26 mouse cellular contexts compared by ENCODE assay signal in genomic region chr16:23040876-23041275, GRCm38 (mm10). TPM values are rescaled to one million over a fixed set of nuclear protein-coding genes. Genes with fewer than 3 reads are reported as not detected.
A peak's percentile ranks its signal among the peaks of the same experiment; 100 is the strongest.
DNase-seq lines count a peak whose midpoint lies in the region; ATAC-seq lines count a peak whose summit lies in the region.
"Had no signal": no experiment of that assay in that cellular context is flagged by ENCODE, and none has a peak within 500 bp of the region (broad histone marks: within the 10 kb centered on the region; RNA-seq: fewer than 3 reads in every experiment).

No protein-coding gene starts in this region.

- peak; percentile 14 for DNase-seq in embryo, embryonic 10 days (ENCODE audit: low spot score)
- no peak for DNase-seq in embryo, embryonic 11 days
- peak; percentile 38 for DNase-seq in kidney, postnatal 10 days
- DNase-seq in embryo, embryonic 10.5 days (ENCODE audit: low spot score): peak; percentile 12
- DNase-seq in cerebellum, adult 8-10 months: no peak
- DNase-seq: adrenal gland, postnatal 36 days; cerebellum, adult 2 months; cerebellum, postnatal 25 days; forebrain, postnatal 0 days; gastrocnemius, postnatal 14 days; heart, postnatal 10 days; heart, postnatal 4 days had no signal

- no peaks in the 10 kb centered on the region for H3K36me3 ChIP-seq in kidney, embryonic 15.5 days
- no peaks in the 10 kb centered on the region for H3K36me3 ChIP-seq in intestine, embryonic 16.5 days (ENCODE audit: control insufficient read depth, insufficient read depth, low read length)
- H3K36me3 ChIP-seq: embryonic facial prominence, embryonic 13.5 days; hindbrain, embryonic 12.5 days had no signal

- no peak overlapping the region for H3K27ac ChIP-seq in kidney, embryonic 15.5 days
- no peak overlapping the region for H3K27ac ChIP-seq in intestine, embryonic 16.5 days (ENCODE audit: low read length)
- H3K27ac ChIP-seq: embryonic facial prominence, embryonic 13.5 days; forebrain, embryonic 13.5 days; hindbrain, embryonic 12.5 days; hindbrain, postnatal 0 days had no signal

- no peaks in the 10 kb centered on the region for H3K27me3 ChIP-seq in kidney, embryonic 15.5 days
- no peaks in the 10 kb centered on the region for H3K27me3 ChIP-seq in intestine, embryonic 16.5 days (replicated peaks; ENCODE audit: control insufficient read depth, insufficient read depth, low read length)
- H3K27me3 ChIP-seq: embryonic facial prominence, embryonic 13.5 days; forebrain, embryonic 13.5 days; hindbrain, embryonic 12.5 days; Patski had no signal

- ATAC-seq in kidney, embryonic 15.5 days (replicated peaks; ENCODE audit: low FRiP score): no peak
- peak; percentile 26; the same call in 1 of the 2 replicates for ATAC-seq in intestine, embryonic 16.5 days
- ATAC-seq in erythroid progenitor cell, adult 5-6 weeks (replicated peaks; ENCODE audit: low FRiP score, poor library complexity, severe bottlenecking): no peak
- ATAC-seq: activated CD4-positive, CD25-positive, alpha-beta regulatory T cell, adult 4 months; forebrain, embryonic 13.5 days; forebrain, postnatal 0 days; hindbrain, postnatal 0 days; Patski had no signal

- 11% methylated on average over 4 of the region's 4 CpGs for WGBS in kidney, embryonic 15.5 days
- WGBS in intestine, embryonic 16.5 days: 29% methylated on average over 4 of the region's 4 CpGs

- H3K9me3 ChIP-seq in kidney, embryonic 15.5 days (replicated peaks): no peaks in the 10 kb centered on the region
- H3K9me3 ChIP-seq in intestine, embryonic 16.5 days (ENCODE audit: control insufficient read depth, low read length): no peaks in the 10 kb centered on the region; the same call in 1 of the 2 replicates
- H3K9me3 ChIP-seq: embryonic facial prominence, embryonic 13.5 days; forebrain, embryonic 13.5 days; hindbrain, embryonic 12.5 days had no signal

- H3K4me1 ChIP-seq in kidney, embryonic 15.5 days: peaks cover 7% of the 10 kb centered on the region; the same call in 1 of the 2 replicates
- H3K4me1 ChIP-seq in intestine, embryonic 16.5 days (ENCODE audit: control insufficient read depth, insufficient read depth, low read length): 0 out of 2 replicates have a peak, but pooled peaks cover 3% of the 10 kb centered on the region
- H3K4me1 ChIP-seq: embryonic facial prominence, embryonic 13.5 days; forebrain, embryonic 13.5 days; hindbrain, embryonic 12.5 days had no signal

- no peak overlapping the region for H3K4me2 ChIP-seq in kidney, embryonic 15.5 days
- no peak overlapping the region for H3K4me2 ChIP-seq in intestine, embryonic 16.5 days (ENCODE audit: low read depth, low read length)
- H3K4me2 ChIP-seq: embryonic facial prominence, embryonic 13.5 days; forebrain, embryonic 13.5 days; hindbrain, embryonic 12.5 days had no signal

- no peak overlapping the region for H3K9ac ChIP-seq in kidney, embryonic 15.5 days
- no peak overlapping the region for H3K9ac ChIP-seq in intestine, embryonic 16.5 days (ENCODE audit: low read depth, low read length)
- H3K9ac ChIP-seq: embryonic facial prominence, embryonic 13.5 days; forebrain, embryonic 13.5 days; forebrain, postnatal 0 days; hindbrain, embryonic 12.5 days had no signal

- no peak overlapping the region for H3K4me3 ChIP-seq in kidney, embryonic 15.5 days (replicated peaks)
- H3K4me3 ChIP-seq in intestine, embryonic 16.5 days (ENCODE audit: low read length): no peak overlapping the region
- H3K4me3 ChIP-seq: embryonic facial prominence, embryonic 13.5 days; forebrain, embryonic 13.5 days; hindbrain, embryonic 12.5 days had no signal

RNA-seq across cellular contexts. Expression of gene Kng2, which starts 11.6 kb away (rescaled TPM):
- 9.3 and 9.7 TPM in 2 replicates for polyA plus RNA-seq in kidney, embryonic 15.5 days (2015; fragmentation: Nextera tagmentation; extraction: Ambion mirVana)
- polyA plus RNA-seq in intestine, embryonic 16.5 days (2015; fragmentation: Nextera tagmentation; extraction: Ambion mirVana): 0.66 and 0.76 TPM in 2 replicates
- not detected in 2 replicates for total RNA-seq in erythroid progenitor cell, adult 5-6 weeks (2015; ENCODE audit: low replicate concordance)
- total RNA-seq in erythroid progenitor cell, adult 5-6 weeks (2017; ENCODE audit: low replicate concordance): 2.6 TPM in 1 of 2 replicates, not detected in the other
- total RNA-seq: forebrain, postnatal 0 days; gastrocnemius, postnatal 14 days; heart, postnatal 4 days; hindbrain, postnatal 0 days; MEL had no signal
- polyA plus RNA-seq: activated CD4-positive, CD25-positive, alpha-beta regulatory T cell, adult 4 months; C2C12; cerebellum, adult 2 months; cortical plate, adult 2 months; forebrain, embryonic 13.5 days; forebrain, postnatal 0 days; heart, embryonic 14.5 days; hindbrain, embryonic 12.5 days; intestine, embryonic 14.5 days had no signal

RNA-seq across cellular contexts. Expression of gene Kng1, which starts 16.8 kb away (rescaled TPM):
- 4.8 and 9.2 TPM in 2 replicates for polyA plus RNA-seq in kidney, embryonic 15.5 days (2015; fragmentation: Nextera tagmentation; extraction: Ambion mirVana)
- polyA plus RNA-seq in intestine, embryonic 16.5 days (2015; fragmentation: Nextera tagmentation; extraction: Ambion mirVana): 5.4 and 15.1 TPM in 2 replicates
- 0.72 and 3.4 TPM in 2 replicates for total RNA-seq in erythroid progenitor cell, adult 5-6 weeks (2015; ENCODE audit: low replicate concordance)
- total RNA-seq in erythroid progenitor cell, adult 5-6 weeks (2017; ENCODE audit: low replicate concordance): not detected in 2 replicates
- total RNA-seq: forebrain, postnatal 0 days; gastrocnemius, postnatal 14 days; heart, postnatal 10 days; hindbrain, postnatal 0 days; MEL had no signal
- polyA plus RNA-seq: C2C12; cerebellum, adult 2 months; cortical plate, adult 2 months; embryonic facial prominence, embryonic 13.5 days; forebrain, embryonic 13.5 days; forebrain, postnatal 0 days; heart, embryonic 14.5 days; hindbrain, embryonic 12.5 days; intestine, embryonic 14.5 days had no signal

Comparison
In these comparisons a context has a peak if more than half of its experiments do, and no peak if none do; other contexts are left out.
1. DNase-seq: peak in embryo, embryonic 10 days (single experiment), kidney, postnatal 10 days (single experiment) and embryo, embryonic 10.5 days (single experiment); none in embryo, embryonic 11 days (single experiment) and cerebellum, adult 8-10 months (single experiment).